Mouse (Mus musculus) MEL (cell line): ENCODE data around the gene Mfap2. TPM values are rescaled to one million over a fixed set of nuclear protein-coding genes. Genes with fewer than 3 reads are reported as not detected.

Experiments
- DNase-seq: peaks from one replicate; pipeline ENCODE4 v3.0.0; 2011; ENCODE audit warnings: low read depth, low spot score
- H3K27ac ChIP-seq: 2 replicates; pipeline ENCODE4 v1.5.1; 2012; ENCODE audit warnings: low read depth, mild to moderate bottlenecking, control low read depth, low read length, moderate library complexity; ENCODE audit not compliant: control insufficient read depth
- H3K27me3 ChIP-seq, 2 experiments: fragments of 150-350 bp in 1 of 2; sonication (generic) in 1 of 2; 2 replicates each; pipeline ENCODE4 v1.6.1; 2012; ENCODE audit warnings: low read length in 2 of 2, mild to moderate bottlenecking in 2 of 2, improper control_type of control experiment in 1 of 2, moderate library complexity in 1 of 2; ENCODE audit not compliant: insufficient read depth in 2 of 2, control insufficient read depth in 1 of 2
- H3K36me3 ChIP-seq, 2 experiments: 2 replicates each; pipeline ENCODE4 v1.6.1; 2012 to 2014; ENCODE audit warnings: low read length in 2 of 2, improper control_type of control experiment in 1 of 2, inconsistent platforms in 1 of 2, mild to moderate bottlenecking in 1 of 2; ENCODE audit not compliant: insufficient read depth in 2 of 2, control insufficient read depth in 1 of 2
- H3K4me1 ChIP-seq, 2 experiments: fragments of 150-350 bp in 1 of 2; sonication (generic) in 1 of 2; 2 replicates each; pipeline ENCODE4 v1.6.1; 2012; ENCODE audit warnings: low read length in 2 of 2, improper control_type of control experiment in 1 of 2, mild to moderate bottlenecking in 1 of 2; ENCODE audit not compliant: insufficient read depth in 2 of 2, control insufficient read depth in 1 of 2
- H3K4me3 ChIP-seq, 2 experiments: fragments of 150-350 bp in 1 of 2; sonication (generic) in 1 of 2; 2 replicates each; pipeline ENCODE4 v1.5.1; 2012; ENCODE audit warnings: low read depth in 2 of 2, low read length in 2 of 2, mild to moderate bottlenecking in 2 of 2, moderate library complexity in 2 of 2, control low read depth in 1 of 2, improper control_type of control experiment in 1 of 2; ENCODE audit not compliant: control insufficient read depth in 1 of 2, insufficient read depth in 1 of 2
- H3K79me2 ChIP-seq: 2 replicates; pipeline ENCODE4 v1.6.1; 2012; ENCODE audit warnings: mild to moderate bottlenecking, low read length, moderate library complexity; ENCODE audit not compliant: control insufficient read depth, poor library complexity, insufficient read depth
- H3K9ac ChIP-seq: 2 replicates; pipeline ENCODE4 v1.6.1; 2012; ENCODE audit warnings: low read depth, mild to moderate bottlenecking, control low read depth, low read length, moderate library complexity; ENCODE audit not compliant: control insufficient read depth, poor library complexity, severe bottlenecking
- H3K9me3 ChIP-seq: fragments of 150-350 bp; sonication (generic); replicated peaks from 2 replicates; pipeline ENCODE4 v1.6.1; 2012; ENCODE audit warnings: mild to moderate bottlenecking, low read length, improper control_type of control experiment, moderate library complexity; ENCODE audit not compliant: insufficient read depth
- CHD1 ChIP-seq: IDR thresholded peaks from 2 replicates; pipeline ENCODE4 v1.6.1; 2012; ENCODE audit warnings: low read depth, mild to moderate bottlenecking, inconsistent platforms, low read length, improper control_type of control experiment
- GATA1 ChIP-seq: IDR thresholded peaks from 2 replicates; pipeline ENCODE4 v1.6.1; 2011; ENCODE audit warnings: low read depth, low read length, improper control_type of control experiment
- KAT2A ChIP-seq: conservative IDR thresholded peaks from 2 replicates; pipeline ENCODE4 v1.6.1; 2012; ENCODE audit warnings: low read depth, low read length, improper control_type of control experiment, inconsistent platforms
- MAZ ChIP-seq: IDR thresholded peaks from 2 replicates; pipeline ENCODE4 v1.6.1; 2012; ENCODE audit warnings: low read depth, mild to moderate bottlenecking, inconsistent platforms, low read length, improper control_type of control experiment
- MYC ChIP-seq: IDR thresholded peaks from 2 replicates; pipeline ENCODE4 v1.6.1; 2011; ENCODE audit warnings: low read depth, mild to moderate bottlenecking, low read length, improper control_type of control experiment, moderate library complexity
- POLR2A ChIP-seq, 2 experiments: IDR thresholded peaks; 2 replicates each; pipeline ENCODE4 v1.6.1; 2011 to 2012; ENCODE audit warnings: low read length in 2 of 2, mild to moderate bottlenecking in 2 of 2, control low read depth in 1 of 2, improper control_type of control experiment in 1 of 2, low read depth in 1 of 2, moderate library complexity in 1 of 2; ENCODE audit not compliant: control insufficient read depth in 1 of 2, insufficient read depth in 1 of 2, poor library complexity in 1 of 2
- POLR2AphosphoS5 ChIP-seq: IDR thresholded peaks from 2 replicates; pipeline ENCODE4 v1.6.1; 2012; ENCODE audit warnings: low read depth, borderline replicate concordance, mild to moderate bottlenecking, inconsistent platforms, low read length, moderate library complexity, mixed read lengths
- RAD21 ChIP-seq: IDR thresholded peaks from 2 replicates; pipeline ENCODE4 v1.6.1; 2011; ENCODE audit warnings: mild to moderate bottlenecking, low read depth, low read length, improper control_type of control experiment
- RCOR1 ChIP-seq: IDR thresholded peaks from 2 replicates; pipeline ENCODE4 v1.6.1; 2012; ENCODE audit warnings: low read depth, mild to moderate bottlenecking, inconsistent platforms, low read length, improper control_type of control experiment
- SIN3A ChIP-seq: IDR thresholded peaks from 2 replicates; pipeline ENCODE4 v1.6.1; 2012; ENCODE audit warnings: low read length, improper control_type of control experiment, inconsistent platforms
- TAL1 ChIP-seq: IDR thresholded peaks from 2 replicates; pipeline ENCODE4 v1.6.1; 2012; ENCODE audit warnings: mild to moderate bottlenecking, inconsistent platforms, low read length, moderate library complexity, mixed read lengths
- UBTF ChIP-seq: IDR thresholded peaks from 2 replicates; pipeline ENCODE4 v1.6.1; 2012; ENCODE audit warnings: low read depth, mild to moderate bottlenecking, inconsistent platforms, low read length, improper control_type of control experiment, moderate library complexity, borderline replicate concordance; ENCODE audit not compliant: insufficient read depth
- USF1 ChIP-seq: IDR thresholded peaks from 2 replicates; pipeline ENCODE4 v1.6.1; 2014; ENCODE audit warnings: low read depth, mild to moderate bottlenecking, inconsistent platforms, low read length, improper control_type of control experiment, moderate library complexity
- ZMIZ1 ChIP-seq: IDR thresholded peaks from 2 replicates; pipeline ENCODE4 v1.6.1; 2012; ENCODE audit warnings: low read depth, mild to moderate bottlenecking, inconsistent platforms, low read length, improper control_type of control experiment, moderate library complexity
- polyA plus RNA-seq, 2 experiments: library from polyadenylated mRNA; stranded (reverse) in 1 of 2; unstranded in 1 of 2; fragments of >175 nt in 1 of 2; fragments of >200 nt in 1 of 2; gene quantifications; 2 replicates each; pipeline versions ENCODE4 v1.2.1 to v1.2.4; 2012; ENCODE audit warnings: low replicate concordance in 2 of 2, low read depth in 1 of 2; ENCODE audit not compliant: insufficient read length in 2 of 2, insufficient read depth in 1 of 2, missing spikeins in 1 of 2
- total RNA-seq: library from RNA; depleted of rRNA; stranded (reverse); fragments of 300-350 nt; gene quantifications from 2 replicates; pipeline ENCODE4 v1.2.3, GENCODE M21; 2012

The Mfap2 gene
- total and polyA plus RNA-seq, 3 experiments: not detected

DNA sequence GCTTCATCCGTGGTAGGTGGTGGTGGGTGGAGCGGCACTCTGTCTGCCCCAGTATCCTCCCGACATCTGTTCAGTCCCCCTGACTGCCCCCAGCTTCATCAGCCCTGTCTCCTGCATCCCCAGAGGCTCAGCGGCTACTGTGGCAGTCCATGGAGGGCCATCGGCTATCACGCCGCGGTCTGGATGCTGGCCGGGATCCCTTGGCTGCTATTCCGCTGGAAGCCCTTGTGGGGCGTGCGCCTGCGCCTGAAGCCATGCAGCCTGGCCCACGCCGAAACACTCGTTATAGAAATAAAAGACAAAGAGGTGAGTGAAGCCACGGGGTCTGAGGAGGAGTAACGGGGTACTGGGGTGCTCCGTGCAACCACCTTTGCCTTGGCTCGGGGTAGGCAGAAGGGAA, 18.0 kb upstream of the Mfap2 start:
- Histone ChIP-seq H3K4me3 (no peak overlapping the region), H3K4me1 (peaks cover 3 to 17% of the 10 kb centered on the region in 2 experiments; a peak in 3 of 4 replicates), H3K36me3 (peaks cover 0 to 10% of the 10 kb centered on the region in 2 experiments; a peak in 2 of 4 replicates), H3K9me3 (no peaks in the 10 kb centered on the region), H3K27me3 (no peaks in the 10 kb centered on the region), H3K27ac (no peak overlapping the region), H3K9ac (no peak overlapping the region), H3K79me2 (peaks cover 4% of the 10 kb centered on the region)
- DNase-seq: no peak
- TF ChIP-seq TAL1 (no peak), MYC (no peak), MAZ (no peak), CHD1 (no peak), KAT2A (no peak), USF1 (no peak)

- no peak for TF ChIP-seq POLR2AphosphoS5
- no peak for TF ChIP-seq MAZ
- TF ChIP-seq, all 39 proteins: peak for 0
- Histone ChIP-seq H3K9me3 (no peaks in the 10 kb centered on the region), H3K27me3 (no peaks in the 10 kb centered on the region), H3K79me2 (no peaks in the 10 kb centered on the region), H3K36me3 (peaks cover under 1 to 2% of the 10 kb centered on the region in 2 experiments; a peak in 2 of 4 replicates), H3K4me3 (no peak overlapping the region), H3K9ac (no peak overlapping the region), H3K27ac (no peak overlapping the region), H3K4me1 (peaks cover 0 to 2% of the 10 kb centered on the region in 2 experiments; a peak in 2 of 4 replicates)
- DNase-seq: no peak
Observed at GRCm38 (mm10) chr4:140993846-140994245, 16.4 kb upstream of the Mfap2 start.

GRCm38 (mm10) chr4:140995811-140996210, 14.4 kb upstream of the Mfap2 start:
- Histone ChIP-seq H3K9ac (no peak overlapping the region), H3K4me1 (no peaks in the 10 kb centered on the region), H3K27me3 (no peaks in the 10 kb centered on the region), H3K9me3 (no peaks in the 10 kb centered on the region), H3K79me2 (no peaks in the 10 kb centered on the region), H3K27ac (no peak overlapping the region), H3K4me3 (no peak overlapping the region), H3K36me3 (peaks cover 0 to 2% of the 10 kb centered on the region in 2 experiments; a peak in 1 of 4 replicates)
- TF ChIP-seq RCOR1: no peak
- no peak for TF ChIP-seq KAT2A
- no peak for TF ChIP-seq ZMIZ1
- no peak for TF ChIP-seq SIN3A
- TF ChIP-seq TAL1: no peak
- no peak for TF ChIP-seq GATA1
- no peak for TF ChIP-seq RAD21
- no peak for TF ChIP-seq USF1
- TF ChIP-seq CHD1: no peak
- TF ChIP-seq UBTF: no peak
- no peak for TF ChIP-seq POLR2A (IDR thresholded peaks at IDR 0.05; ENCODE audit: control insufficient read depth in 1 of 2, insufficient read depth in 1 of 2, low read depth in 1 of 2, low read length in 2 of 2, poor library complexity in 1 of 2)
- DNase-seq: no peak
